In genomic region chr19:28990590-28991221, GRCm38 (mm10) we compare ENCODE assay signal across 8 mouse cellular contexts. TPM values are rescaled to one million over a fixed set of nuclear protein-coding genes. Genes with fewer than 3 reads are reported as not detected.
DNase-seq lines count a peak whose midpoint lies in the region; ATAC-seq and TF ChIP-seq lines count a peak whose summit lies in the region.

No protein-coding gene starts in this region.

- WGBS in intestine, embryonic 16.5 days, result under 1% methylated on average over 35 of the region's 41 CpGs
- 2% methylated on average over 34 of the region's 41 CpGs for WGBS in lung, postnatal 0 days

- H3K27ac ChIP-seq in intestine, embryonic 16.5 days (ENCODE audit: low read length), result peak overlapping the region; percentile 85
- peak overlapping the region; percentile 96 for H3K27ac ChIP-seq in lung, postnatal 0 days (ENCODE audit: low read length)

- H3K9ac ChIP-seq in intestine, embryonic 16.5 days (ENCODE audit: low read depth, low read length), result peak overlapping the region; percentile 91
- H3K9ac ChIP-seq in lung, postnatal 0 days (replicated peaks; ENCODE audit: low read depth), result peak overlapping the region; percentile 84

- peak overlapping the region; percentile 91 for H3K4me3 ChIP-seq in intestine, embryonic 16.5 days (ENCODE audit: low read length)
- H3K4me3 ChIP-seq in lung, postnatal 0 days (ENCODE audit: low read depth, low read length), result peak overlapping the region; percentile 84

- peak; percentile 55 for DNase-seq in heart, adult 8-10 months (ENCODE audit: low spot score)
- no peak for DNase-seq in heart, postnatal 14 days
- peak; percentile 28 for DNase-seq in MN1 (ENCODE audit: low spot score)
- DNase-seq in lung, postnatal 0 days (ENCODE audit: low spot score), result peak; percentile 61
- peak; percentile 34 for DNase-seq in right cerebral cortex, postnatal 25 days
- DNase-seq in spleen, adult 12 weeks (ENCODE audit: low spot score), result no peak

- peak; percentile 21 for ATAC-seq in erythroid progenitor cell, adult 5-6 weeks (replicated peaks; ENCODE audit: low FRiP score, poor library complexity, severe bottlenecking)
- ATAC-seq in intestine, embryonic 16.5 days, result peak; percentile 57
- ATAC-seq in lung, postnatal 0 days, result peak; percentile 53

- H3K9me3 ChIP-seq in intestine, embryonic 16.5 days (ENCODE audit: control insufficient read depth, low read length), result no peaks in the 10 kb centered on the region
- no peaks in the 10 kb centered on the region; the same call in 1 of the 2 replicates for H3K9me3 ChIP-seq in lung, postnatal 0 days (ENCODE audit: low read length)

- H3K36me3 ChIP-seq in intestine, embryonic 16.5 days (ENCODE audit: control insufficient read depth, insufficient read depth, low read length), result peaks cover 5% of the 10 kb centered on the region; the same call in 1 of the 2 replicates
- H3K36me3 ChIP-seq in lung, postnatal 0 days (ENCODE audit: insufficient read depth, low read length), result peaks cover 5% of the 10 kb centered on the region; the same call in 1 of the 2 replicates

- intact Hi-C loops in heart, postnatal 14 days (cut with DNase I), result loop anchor here (2.0 to 5.0 kb wide), 4 partner anchors 34 to 262 kb away; partner anchors contain the start of genes Ak3, Jak2 and Rcl1

- no peak for TF ChIP-seq CTCF in lung, postnatal 0 days (IDR thresholded peaks at IDR 0.05)

- peak overlapping the region; percentile 49 for H3K4me2 ChIP-seq in intestine, embryonic 16.5 days (ENCODE audit: low read depth, low read length)
- peak overlapping the region; percentile 63 for H3K4me2 ChIP-seq in lung, postnatal 0 days (replicated peaks; ENCODE audit: low read depth, low read length)

- no peak for TF ChIP-seq EP300 in lung, postnatal 0 days (IDR thresholded peaks at IDR 0.05)

- peaks cover 10% of the 10 kb centered on the region for H3K4me1 ChIP-seq in intestine, embryonic 16.5 days (ENCODE audit: control insufficient read depth, insufficient read depth, low read length)
- no peaks in the 10 kb centered on the region for H3K4me1 ChIP-seq in lung, postnatal 0 days (ENCODE audit: insufficient read depth, low read depth, low read length)

- no peaks in the 10 kb centered on the region for H3K27me3 ChIP-seq in intestine, embryonic 16.5 days (replicated peaks; ENCODE audit: control insufficient read depth, insufficient read depth, low read length)
- no peaks in the 10 kb centered on the region for H3K27me3 ChIP-seq in lung, postnatal 0 days (replicated peaks; ENCODE audit: insufficient read depth, low read length)

RNA-seq across cellular contexts. Expression of gene Cdc37l1, which starts 0.6 kb away (rescaled TPM):
- 10 to 100 TPM; 56.7 to 76.4 (median 64.3) TPM for total RNA-seq in heart, adult 8-10 months (2022)
- 10 to 100 TPM; 67.5 to 74.0 TPM for total RNA-seq in heart, postnatal 14 days (2021)
- total RNA-seq in erythroid progenitor cell, adult 5-6 weeks (2015; ENCODE audit: low replicate concordance), result 43.2 and 45.4 TPM in 2 replicates
- total RNA-seq in erythroid progenitor cell, adult 5-6 weeks (2017; ENCODE audit: low replicate concordance), result 41.8 and 53.5 TPM in 2 replicates
- polyA plus RNA-seq in intestine, embryonic 16.5 days (2015; fragmentation: Nextera tagmentation; extraction: Ambion mirVana), result 27.0 and 27.2 TPM in 2 replicates
- 21.2 and 23.4 TPM in 2 replicates for polyA plus RNA-seq in lung, postnatal 0 days (2015; fragmentation: Nextera tagmentation; extraction: Ambion mirVana)

RNA-seq across cellular contexts. Expression of gene 4430402I18Rik, which starts 23.1 kb away (rescaled TPM):
- total RNA-seq in heart, adult 8-10 months (2022), result 10 to 100 TPM; 26.9 to 31.3 (median 29.9) TPM
- 10 to 100 TPM; 14.2 to 14.9 TPM for total RNA-seq in heart, postnatal 14 days (2021)
- total RNA-seq in erythroid progenitor cell, adult 5-6 weeks (2015; ENCODE audit: low replicate concordance), result not detected in 2 replicates
- total RNA-seq in erythroid progenitor cell, adult 5-6 weeks (2017; ENCODE audit: low replicate concordance), result not detected in 2 replicates
- polyA plus RNA-seq in intestine, embryonic 16.5 days (2015; fragmentation: Nextera tagmentation; extraction: Ambion mirVana), result 1.2 and 1.3 TPM in 2 replicates
- 5.9 and 6.7 TPM in 2 replicates for polyA plus RNA-seq in lung, postnatal 0 days (2015; fragmentation: Nextera tagmentation; extraction: Ambion mirVana)

RNA-seq across cellular contexts. Expression of gene Plpp6, which starts 27.0 kb away (rescaled TPM):
- total RNA-seq in heart, adult 8-10 months (2022), result 1 to 10 TPM; 6.7 to 9.4 (median 7.8) TPM
- 1 to 10 TPM; 6.1 to 6.2 TPM for total RNA-seq in heart, postnatal 14 days (2021)
- total RNA-seq in erythroid progenitor cell, adult 5-6 weeks (2015; ENCODE audit: low replicate concordance), result 0.42 and 3.2 TPM in 2 replicates
- total RNA-seq in erythroid progenitor cell, adult 5-6 weeks (2017; ENCODE audit: low replicate concordance), result 1.5 TPM in 1 of 2 replicates, not detected in the other
- 8.9 and 13.7 TPM in 2 replicates for polyA plus RNA-seq in intestine, embryonic 16.5 days (2015; fragmentation: Nextera tagmentation; extraction: Ambion mirVana)
- 9.8 and 9.9 TPM in 2 replicates for polyA plus RNA-seq in lung, postnatal 0 days (2015; fragmentation: Nextera tagmentation; extraction: Ambion mirVana)

RNA-seq across cellular contexts. Expression of gene Ak3, which starts 57.1 kb away (rescaled TPM):
- 100 to 1,000 TPM in 2 of 4 experiments, 10 to 100 TPM in 2; 76.6 to 102 (median 91.8) TPM for total RNA-seq in heart, adult 8-10 months (2022)
- 10 to 100 TPM; 86.6 to 88.6 TPM for total RNA-seq in heart, postnatal 14 days (2021)
- 13.0 and 19.5 TPM in 2 replicates for total RNA-seq in erythroid progenitor cell, adult 5-6 weeks (2015; ENCODE audit: low replicate concordance)
- 10.4 and 10.8 TPM in 2 replicates for total RNA-seq in erythroid progenitor cell, adult 5-6 weeks (2017; ENCODE audit: low replicate concordance)
- polyA plus RNA-seq in intestine, embryonic 16.5 days (2015; fragmentation: Nextera tagmentation; extraction: Ambion mirVana), result 104 and 115 TPM in 2 replicates
- 79.3 and 81.1 TPM in 2 replicates for polyA plus RNA-seq in lung, postnatal 0 days (2015; fragmentation: Nextera tagmentation; extraction: Ambion mirVana)

Comparison
In these comparisons a context has a peak if more than half of its experiments do, and no peak if none do; other contexts are left out.
1. DNase-seq: peak in heart, adult 8-10 months (single experiment), MN1 (single experiment), lung, postnatal 0 days (single experiment) and right cerebral cortex, postnatal 25 days (single experiment); none in heart, postnatal 14 days (0 of 2) and spleen, adult 12 weeks (single experiment).
2. RNA of gene 4430402I18Rik, which starts 23.1 kb away (total RNA-seq): 26.9 to 31.3 TPM in heart, adult 8-10 months and 14.2 to 14.9 TPM in heart, postnatal 14 days; not detected in erythroid progenitor cell, adult 5-6 weeks; every median in the first group is over 10 times any median in the second.
3. Peak in every context shown above with its lines, with median percentiles within 50 percentile points of each other: ATAC-seq.